Mouse (Mus musculus) kidney, embryonic 16.5 days (tissue): ENCODE measurements at regions not wholly inside any gene's neighbourhood (a gene's known extent, or its start where the extent isn't known, plus 50 kb on each side); places are given as distances from the start of the nearest gene placed in this dataset.

ENCODE experiments used
- ATAC-seq: fragments of 200-750 bp; cut with Nextera tagmentation; 2 replicates; pipeline ENCODE4 v1.8.0; 2017; ENCODE audit warnings: moderate TSS enrichment; ENCODE audit not compliant: low FRiP score, low TSS enrichment
- H3K27ac ChIP-seq: fragments of 300-500 bp; sonication (generic); 2 replicates; pipeline ENCODE4 v1.5.1; 2014; ENCODE audit warnings: low read length
- H3K27me3 ChIP-seq: fragments of 300-500 bp; sonication (generic); 2 replicates; pipeline ENCODE4 v1.6.1; 2014; ENCODE audit warnings: low read length, control low read depth, mixed read lengths; ENCODE audit not compliant: insufficient read depth
- H3K36me3 ChIP-seq: fragments of 300-500 bp; sonication (generic); 2 replicates; pipeline ENCODE4 v1.6.1; 2014; ENCODE audit warnings: low read length, control low read depth, mixed read lengths; ENCODE audit not compliant: insufficient read depth
- H3K4me1 ChIP-seq: fragments of 300-500 bp; sonication (generic); 2 replicates; pipeline ENCODE4 v1.6.1; 2014; ENCODE audit warnings: low read length, control low read depth, mixed read lengths; ENCODE audit not compliant: insufficient read depth
- H3K4me2 ChIP-seq: fragments of 300-500 bp; sonication (generic); replicated peaks from 2 replicates; pipeline ENCODE4 v1.6.1; 2014; ENCODE audit warnings: low read depth, low read length
- H3K4me3 ChIP-seq: fragments of 300-500 bp; sonication (generic); 2 replicates; pipeline ENCODE4 v1.5.1; 2014; ENCODE audit warnings: mild to moderate bottlenecking, low read length
- H3K9ac ChIP-seq: fragments of 300-500 bp; sonication (generic); replicated peaks from 2 replicates; pipeline ENCODE4 v1.6.1; 2014; ENCODE audit warnings: low read length
- H3K9me3 ChIP-seq: fragments of 300-500 bp; sonication (generic); 2 replicates; pipeline ENCODE4 v1.6.1; 2016; ENCODE audit warnings: low read length, control low read depth
- WGBS: fragments of 180-500 bp; shearing (Covaris S2); extraction: QIAGEN DNeasy Blood & Tissue Kit; methylation state at CpG from one replicate; pipeline ENCODE4 v1.1.7; 2014; 5-methylcytosine and 5-hydroxymethylcytosine counted together

DNA sequence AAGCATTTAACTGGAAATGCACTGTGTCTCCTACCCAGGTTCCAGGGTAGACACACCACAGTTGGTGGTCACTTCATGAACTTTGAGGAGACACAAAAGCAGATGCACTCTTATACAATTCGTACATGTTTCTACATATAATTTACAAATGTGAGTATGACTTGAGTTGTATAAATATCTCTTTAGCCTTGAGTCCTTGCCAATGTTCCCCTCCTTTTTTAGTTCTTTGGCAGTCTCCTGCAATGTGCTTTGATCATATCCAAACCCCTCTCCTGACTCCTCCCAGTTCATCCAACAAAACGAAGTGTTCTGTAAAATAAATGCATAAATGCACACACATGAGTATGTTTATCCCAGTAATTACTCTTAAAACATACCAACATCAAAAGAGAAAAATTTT is 251.8 kb upstream of the Trpc7 start:
- H3K27ac ChIP-seq: no peak overlapping the region
- H3K4me1 ChIP-seq: no peaks in the 10 kb centered on the region
- no peak overlapping the region for H3K9ac ChIP-seq
- no peaks in the 10 kb centered on the region for H3K9me3 ChIP-seq
- 70% methylated on average over 2 of the region's 2 CpGs for WGBS
- H3K4me3 ChIP-seq: no peak overlapping the region
- no peak overlapping the region for H3K4me2 ChIP-seq
- H3K27me3 ChIP-seq: no peaks in the 10 kb centered on the region
- H3K36me3 ChIP-seq: no peaks in the 10 kb centered on the region
- ATAC-seq: no peak

DNA sequence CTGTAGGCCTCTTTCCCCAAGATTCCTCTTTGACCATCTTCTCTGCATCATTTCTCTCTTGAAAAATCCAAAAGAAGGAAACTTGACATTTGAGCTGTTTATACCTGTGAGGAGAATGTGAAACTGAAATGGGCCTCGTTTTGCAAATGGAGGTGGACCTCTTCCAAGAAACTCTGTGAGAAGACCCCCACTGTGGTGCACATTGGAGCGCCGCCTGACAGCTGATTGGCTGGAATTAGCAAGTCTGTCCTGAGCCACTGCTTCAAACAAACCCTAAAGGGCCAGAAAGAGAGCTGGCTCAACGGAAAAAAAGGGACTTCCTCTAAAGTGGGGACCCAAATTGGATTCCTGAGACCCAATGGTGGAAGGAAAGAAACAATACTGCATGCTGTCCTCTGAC is 250.9 kb upstream of the Trpc7 start:
- ATAC-seq: no peak
- WGBS: 55% methylated on average over 4 of the region's 4 CpGs
- H3K36me3 ChIP-seq: no peaks in the 10 kb centered on the region

DNA sequence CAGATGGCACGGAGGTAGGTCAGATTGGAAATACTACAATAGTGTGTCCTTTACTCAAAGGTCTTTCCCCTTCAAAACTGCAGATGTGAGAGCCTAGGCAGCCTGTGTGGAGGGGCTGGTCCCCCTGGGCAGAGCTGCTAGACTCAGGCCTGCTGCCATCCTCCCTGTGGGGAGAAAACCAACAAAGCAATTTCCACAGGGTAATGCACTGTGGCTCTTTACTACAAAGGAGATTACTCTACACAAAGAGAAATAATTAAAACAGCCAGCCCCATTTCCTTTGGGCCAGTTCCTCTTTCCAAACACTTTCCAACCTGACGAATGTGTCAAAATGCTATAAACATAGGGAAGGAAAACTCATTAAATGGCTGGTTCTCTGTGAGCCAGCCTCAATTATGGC is 250.0 kb upstream of the Trpc7 start:
- Histone ChIP-seq H3K9ac (no peak overlapping the region), H3K27me3 (no peaks in the 10 kb centered on the region), H3K4me1 (no peaks in the 10 kb centered on the region), H3K27ac (no peak overlapping the region), H3K36me3 (no peaks in the 10 kb centered on the region), H3K9me3 (no peaks in the 10 kb centered on the region), H3K4me2 (no peak overlapping the region), H3K4me3 (no peak overlapping the region)
- 44% methylated on average over 2 of the region's 2 CpGs for WGBS
- no peak for ATAC-seq

More for the DNA sequence above, 250.9 kb upstream of the Trpc7 start:
- Histone ChIP-seq H3K4me3 (no peak overlapping the region), H3K9ac (no peak overlapping the region), H3K27ac (no peak overlapping the region), H3K4me2 (no peak overlapping the region), H3K9me3 (no peaks in the 10 kb centered on the region), H3K27me3 (no peaks in the 10 kb centered on the region), H3K4me1 (no peaks in the 10 kb centered on the region)

DNA sequence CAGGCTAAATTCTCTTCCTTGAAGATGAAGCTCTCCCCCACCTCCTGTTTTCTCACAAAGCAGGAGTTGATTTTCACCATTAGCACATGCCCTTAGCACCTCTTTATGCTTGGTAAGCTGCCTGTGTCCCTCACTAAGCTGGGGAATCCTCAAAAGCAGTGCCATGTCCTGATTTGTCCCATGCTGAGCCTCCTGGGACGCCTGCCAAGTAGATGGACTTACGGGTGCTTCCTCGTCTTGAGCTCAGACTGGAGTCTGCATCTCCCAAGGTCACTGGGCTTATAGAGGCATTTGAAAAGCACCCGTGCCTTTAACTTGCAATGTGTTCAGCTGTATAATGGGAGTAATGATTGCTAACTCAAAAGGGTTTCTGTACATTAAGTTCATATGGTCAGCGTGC is 247.1 kb upstream of the Trpc7 start:
- 66% methylated on average over 5 of the region's 5 CpGs for WGBS
- Histone ChIP-seq H3K9me3 (no peaks in the 10 kb centered on the region), H3K4me3 (no peak overlapping the region), H3K27me3 (no peaks in the 10 kb centered on the region), H3K9ac (no peak overlapping the region), H3K4me1 (no peaks in the 10 kb centered on the region), H3K4me2 (no peak overlapping the region), H3K27ac (no peak overlapping the region), H3K36me3 (no peaks in the 10 kb centered on the region)
- no peak for ATAC-seq

DNA sequence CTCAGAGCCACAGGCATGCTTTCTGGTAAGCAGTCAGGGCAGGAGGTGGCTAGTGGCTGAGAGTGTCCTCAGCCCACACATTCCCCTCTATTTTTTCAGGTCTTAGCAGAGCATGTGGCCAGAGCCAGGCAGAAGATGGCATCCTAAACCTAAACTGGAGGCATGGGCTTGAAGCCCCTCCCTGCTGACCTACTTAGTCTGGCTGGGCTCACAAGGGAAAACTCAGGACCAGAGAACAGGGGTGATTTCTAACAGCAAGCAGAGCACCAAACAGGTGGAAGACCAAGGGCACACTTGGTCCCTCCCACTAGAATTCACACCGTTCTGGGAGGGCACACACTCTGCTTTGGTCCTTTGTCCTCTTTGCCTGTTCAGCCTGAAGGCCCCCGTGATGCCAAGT is 246.6 kb upstream of the Trpc7 start:
- H3K36me3 ChIP-seq: no peaks in the 10 kb centered on the region
- H3K9ac ChIP-seq: no peak overlapping the region
- no peak overlapping the region for H3K4me3 ChIP-seq
- H3K27me3 ChIP-seq: no peaks in the 10 kb centered on the region
- H3K27ac ChIP-seq: no peak overlapping the region
- no peaks in the 10 kb centered on the region for H3K4me1 ChIP-seq
- no peak overlapping the region for H3K4me2 ChIP-seq
- ATAC-seq: no peak
- H3K9me3 ChIP-seq: no peaks in the 10 kb centered on the region
- WGBS: 26% methylated on average over 2 of the region's 2 CpGs

DNA sequence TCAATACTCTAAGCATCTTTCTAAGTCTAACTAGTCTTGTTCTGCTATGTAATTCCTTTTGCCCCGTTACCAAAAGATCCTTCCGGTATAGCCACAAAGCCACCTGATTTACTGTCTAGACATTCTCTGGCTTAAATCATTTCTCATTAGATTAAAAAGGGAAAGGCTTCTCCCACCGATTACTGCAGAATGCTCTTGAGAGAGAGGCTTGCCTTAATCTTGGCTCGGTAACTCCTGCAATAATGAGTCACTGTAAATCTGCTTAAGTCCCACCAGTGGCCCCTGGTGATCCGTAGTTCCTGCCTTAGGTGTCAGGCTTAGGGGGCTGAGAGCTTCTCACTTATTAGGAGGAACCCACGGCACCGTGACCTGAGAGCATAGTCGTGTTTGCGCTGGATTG is 220.1 kb upstream of the Trpc7 start:
- Histone ChIP-seq H3K27me3 (no peaks in the 10 kb centered on the region), H3K9ac (no peak overlapping the region), H3K4me2 (no peak overlapping the region), H3K4me1 (no peaks in the 10 kb centered on the region), H3K4me3 (no peak overlapping the region), H3K27ac (no peak overlapping the region), H3K9me3 (no peaks in the 10 kb centered on the region), H3K36me3 (no peaks in the 10 kb centered on the region)
- no peak for ATAC-seq
- 24% methylated on average over 9 of the region's 9 CpGs for WGBS

DNA sequence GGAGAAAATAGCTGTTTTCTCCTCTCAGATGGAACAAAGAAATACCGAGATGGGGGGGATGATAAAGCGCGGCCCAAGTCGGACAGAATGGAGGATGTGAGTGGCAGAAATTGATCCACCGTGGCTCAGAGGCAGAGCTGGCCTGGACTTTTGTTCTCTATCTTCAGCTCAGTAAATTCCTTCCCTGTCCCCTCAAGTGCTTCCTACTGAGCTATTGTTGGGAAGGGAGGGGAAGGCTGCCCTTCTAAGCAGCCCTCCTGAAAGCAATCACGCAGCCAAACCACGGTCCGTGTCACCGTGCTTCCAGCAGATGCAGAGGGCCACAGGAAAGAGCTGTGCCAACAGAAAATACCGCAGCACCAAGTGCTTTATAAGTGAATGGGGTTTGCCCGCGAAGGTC is 212.2 kb upstream of the Trpc7 start:
- Histone ChIP-seq H3K4me1 (no peaks in the 10 kb centered on the region), H3K4me3 (no peak overlapping the region), H3K9ac (no peak overlapping the region), H3K9me3 (peaks cover 4% of the 10 kb centered on the region; the same call in 1 of the 2 replicates), H3K4me2 (no peak overlapping the region), H3K27ac (no peak overlapping the region), H3K27me3 (no peaks in the 10 kb centered on the region), H3K36me3 (no peaks in the 10 kb centered on the region)
- ATAC-seq: no peak
- 17% methylated on average over 12 of the region's 12 CpGs for WGBS

DNA sequence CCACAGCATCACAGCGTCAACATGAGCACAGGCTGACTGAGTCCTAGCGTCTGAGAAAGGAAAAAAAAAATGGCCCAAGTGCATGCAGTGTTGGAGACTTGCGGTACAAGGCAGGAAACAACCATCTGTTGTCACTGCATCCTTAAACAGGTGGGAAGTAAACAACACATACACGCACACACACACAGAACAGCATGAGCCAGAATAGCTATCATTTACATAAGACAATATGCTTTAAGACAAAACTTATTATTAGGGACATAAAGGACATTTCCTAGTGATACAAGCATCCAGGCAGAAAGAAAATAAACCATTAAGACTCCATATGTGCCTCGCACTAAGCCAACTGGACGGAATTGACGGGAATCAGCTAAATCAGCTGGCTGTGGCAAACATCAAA is 203.8 kb upstream of the Trpc7 start:
- no peak overlapping the region for H3K4me3 ChIP-seq
- H3K4me1 ChIP-seq: 0 out of 2 replicates have a peak, but pooled peaks cover 5% of the 10 kb centered on the region
- no peak overlapping the region for H3K9ac ChIP-seq
- ATAC-seq: no peak
- H3K27ac ChIP-seq: no peak overlapping the region
- no peak overlapping the region for H3K4me2 ChIP-seq
- H3K27me3 ChIP-seq: no peaks in the 10 kb centered on the region
- WGBS: 89% methylated on average over 7 of the region's 7 CpGs
- H3K9me3 ChIP-seq: no peaks in the 10 kb centered on the region
- no peaks in the 10 kb centered on the region for H3K36me3 ChIP-seq

DNA sequence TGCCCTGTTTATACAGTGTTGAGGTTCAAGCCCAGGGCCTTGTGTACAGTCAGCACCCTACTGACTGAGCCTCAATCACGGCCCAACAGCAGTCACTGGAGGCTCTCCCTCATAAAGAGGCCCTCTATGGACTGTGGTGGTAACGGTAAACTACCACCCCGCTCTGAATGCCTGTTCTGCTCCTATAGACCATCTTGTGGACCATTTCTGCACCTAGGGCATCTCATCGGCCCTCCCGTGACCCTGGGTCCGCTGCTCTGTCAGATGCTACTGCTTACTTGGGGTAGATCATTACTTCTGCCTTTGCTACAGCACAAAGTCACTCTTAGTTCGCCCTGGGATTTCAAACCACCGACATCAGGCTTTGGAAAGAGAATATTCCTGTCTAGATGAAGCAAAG is 196.1 kb upstream of the Trpc7 start:
- Histone ChIP-seq H3K27ac (no peak overlapping the region), H3K27me3 (no peaks in the 10 kb centered on the region), H3K4me3 (no peak overlapping the region), H3K4me1 (peaks cover 5% of the 10 kb centered on the region; the same call in 1 of the 2 replicates), H3K36me3 (no peaks in the 10 kb centered on the region), H3K4me2 (no peak overlapping the region), H3K9me3 (no peaks in the 10 kb centered on the region), H3K9ac (no peak overlapping the region)
- WGBS: 91% methylated on average over 8 of the region's 8 CpGs
- no peak for ATAC-seq

DNA sequence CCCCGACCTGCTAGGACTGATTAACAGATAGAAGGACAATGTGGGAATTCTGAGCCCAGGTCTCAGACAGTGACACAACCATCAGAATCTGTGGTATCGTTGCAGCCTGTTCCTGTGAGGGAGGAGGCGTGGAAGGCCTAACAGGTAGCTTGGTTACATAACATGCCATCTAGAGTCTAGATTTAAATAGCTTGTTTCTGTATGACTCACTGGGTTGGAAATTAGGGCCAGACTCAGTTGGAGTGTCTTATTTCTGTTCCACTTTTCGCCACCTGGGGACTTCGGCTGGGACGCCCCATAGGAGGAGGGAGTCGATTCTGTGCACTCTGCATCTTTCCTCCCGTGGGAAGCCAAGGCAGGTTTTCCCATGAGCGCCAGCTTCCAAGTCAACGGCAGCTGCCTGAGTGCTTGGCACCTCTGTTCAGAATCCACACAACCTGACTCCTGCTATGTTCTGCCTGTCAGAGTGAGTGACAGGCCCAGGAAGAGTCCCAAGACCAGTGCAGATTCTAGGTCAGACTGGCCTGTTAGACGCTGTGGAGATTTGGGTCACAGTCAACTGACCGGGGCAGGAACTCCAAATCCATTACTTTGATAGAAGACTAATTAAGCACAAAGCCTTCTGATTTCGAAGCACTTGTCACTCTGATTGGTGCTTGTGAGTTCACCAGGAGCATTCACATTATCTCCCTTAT is 193.7 kb upstream of the Trpc7 start:
- H3K4me3 ChIP-seq: no peak overlapping the region
- H3K4me1 ChIP-seq: peaks cover 5% of the 10 kb centered on the region; the same call in 1 of the 2 replicates
- WGBS: 70% methylated on average over 13 of the region's 13 CpGs
- H3K4me2 ChIP-seq: no peak overlapping the region
- H3K36me3 ChIP-seq: no peaks in the 10 kb centered on the region
- H3K27me3 ChIP-seq: no peaks in the 10 kb centered on the region
- H3K27ac ChIP-seq: no peak overlapping the region
- no peak overlapping the region for H3K9ac ChIP-seq
- ATAC-seq: no peak
- no peaks in the 10 kb centered on the region for H3K9me3 ChIP-seq
